Mouse (Mus musculus) stomach, postnatal 0 days (tissue): Measurements from ENCODE around the gene Tfap4. TPM values are rescaled to one million over a fixed set of nuclear protein-coding genes. Genes with fewer than 3 reads are reported as not detected.

Source experiments
- ATAC-seq: fragments of 200-750 bp; cut with Nextera tagmentation; 2 replicates; pipeline ENCODE4 v1.8.0; 2017; ENCODE audit not compliant: low FRiP score, low TSS enrichment
- DNase-seq: peaks from one replicate; pipeline ENCODE4 v3.0.0-alpha.2; 2016; ENCODE audit warnings: low spot score
- H3K27ac ChIP-seq: fragments of 300-500 bp; sonication (generic); replicated peaks from 2 replicates; pipeline ENCODE4 v1.5.1; 2014; ENCODE audit warnings: mild to moderate bottlenecking, control low read depth
- H3K27me3 ChIP-seq: fragments of 300-500 bp; sonication (generic); 2 replicates; pipeline ENCODE4 v1.6.1; 2014; ENCODE audit warnings: low read length; ENCODE audit not compliant: control insufficient read depth, insufficient read depth
- H3K36me3 ChIP-seq: fragments of 300-500 bp; sonication (generic); 2 replicates; pipeline ENCODE4 v1.6.1; 2014; ENCODE audit warnings: low read length, mixed read lengths; ENCODE audit not compliant: control insufficient read depth, insufficient read depth
- H3K4me1 ChIP-seq: fragments of 300-500 bp; sonication (generic); replicated peaks from 2 replicates; pipeline ENCODE4 v1.6.1; 2014; ENCODE audit warnings: antibody characterized with exemption; ENCODE audit not compliant: control insufficient read depth, insufficient read depth
- H3K4me2 ChIP-seq: fragments of 300-500 bp; sonication (generic); replicated peaks from 2 replicates; pipeline ENCODE4 v1.6.1; 2014; ENCODE audit warnings: low read depth, mild to moderate bottlenecking, control low read depth, moderate library complexity
- H3K4me3 ChIP-seq: fragments of 300-500 bp; sonication (generic); 2 replicates; pipeline ENCODE4 v1.5.1; 2014; ENCODE audit warnings: low read depth, low read length, control low read depth
- H3K9ac ChIP-seq: fragments of 300-500 bp; sonication (generic); 2 replicates; pipeline ENCODE4 v1.6.1; 2014; ENCODE audit warnings: mild to moderate bottlenecking, low read length, control low read depth, mixed read lengths
- H3K9me3 ChIP-seq: fragments of 300-500 bp; sonication (generic); 2 replicates; pipeline ENCODE4 v1.6.1; 2016; ENCODE audit warnings: low read length; ENCODE audit not compliant: control insufficient read depth
- CTCF ChIP-seq: IDR thresholded peaks from 2 replicates; pipeline ENCODE4 v1.5.1; 2016; ENCODE audit warnings: antibody characterized with exemption, low read depth, mild to moderate bottlenecking, moderate library complexity
- EP300 ChIP-seq: optimal IDR thresholded peaks from 2 replicates; pipeline ENCODE3; 2016; ENCODE audit warnings: antibody characterized with exemption
- WGBS: fragments of 180-500 bp; shearing (Covaris S2); extraction: QIAGEN DNeasy Blood & Tissue Kit; methylation state at CpG from one replicate; pipeline ENCODE4 v1.1.7; 2014; 5-methylcytosine and 5-hydroxymethylcytosine counted together
- polyA plus RNA-seq: library from polyadenylated mRNA; unstranded; fragments of >200 nt; fragmentation: Nextera tagmentation; extraction: Ambion mirVana; gene quantifications from 2 replicates; pipeline ENCODE4 v1.2.1, GENCODE M21; 2015

Gene Tfap4
- polyA plus RNA-seq, 1 experiment from 2014 or later = 8.9 TPM

GRCm38 (mm10) chr16:4598891-4599543 lies 39.4 kb upstream of the Tfap4 start:
- Histone ChIP-seq H3K27me3 (no peaks in the 10 kb centered on the region), H3K9me3 (no peaks in the 10 kb centered on the region), H3K36me3 (no peaks in the 10 kb centered on the region), H3K4me3 (no peak overlapping the region), H3K9ac (no peak overlapping the region), H3K27ac (no peak overlapping the region), H3K4me1 (0 out of 2 replicates have a peak, but pooled peaks cover 13% of the 10 kb centered on the region), H3K4me2 (no peak overlapping the region)
- TF ChIP-seq CTCF = no peak
- no peak for TF ChIP-seq EP300
- DNase-seq (no peak), ATAC-seq (no peak)
- WGBS = 42% methylated on average over 6 of the region's 6 CpGs

- H3K9me3 ChIP-seq = no peaks in the 10 kb centered on the region
- no peak for ATAC-seq
- no peak overlapping the region for H3K4me2 ChIP-seq
- H3K27me3 ChIP-seq = no peaks in the 10 kb centered on the region
- 0 out of 2 replicates have a peak, but pooled peaks cover 12% of the 10 kb centered on the region for H3K4me1 ChIP-seq
- DNase-seq = no peak
- H3K9ac ChIP-seq = no peak overlapping the region
- 55% methylated on average over 5 of the region's 5 CpGs for WGBS
- no peak overlapping the region for H3K4me3 ChIP-seq
- TF ChIP-seq CTCF (no peak), EP300 (no peak)
- H3K36me3 ChIP-seq = no peaks in the 10 kb centered on the region
- H3K27ac ChIP-seq = peak overlapping the region; percentile 30; the same call in 1 of the 2 replicates
Observed at GRCm38 (mm10) chr16:4598041-4598440, 38.4 kb upstream of the Tfap4 start.

GRCm38 (mm10) chr16:4597296-4597695 lies 37.6 kb upstream of the Tfap4 start:
- Histone ChIP-seq H3K4me2 (0 out of 2 replicates have a peak overlapping the region, but pooled peaks have one; percentile 81), H3K9me3 (no peaks in the 10 kb centered on the region), H3K27me3 (no peaks in the 10 kb centered on the region), H3K4me1 (0 out of 2 replicates have a peak, but pooled peaks cover 9% of the 10 kb centered on the region), H3K4me3 (no peak overlapping the region), H3K9ac (0 out of 2 replicates have a peak overlapping the region, but pooled peaks have one; percentile 13), H3K36me3 (no peaks in the 10 kb centered on the region), H3K27ac (no peak overlapping the region)
- 50% methylated on average over 6 of the region's 7 CpGs for WGBS
- DNase-seq = no peak
- TF ChIP-seq CTCF (no peak), EP300 (no peak)
- no peak for ATAC-seq

GRCm38 (mm10) chr16:4596836-4597235 lies 37.2 kb upstream of the Tfap4 start:
- Histone ChIP-seq H3K4me1 (0 out of 2 replicates have a peak, but pooled peaks cover 9% of the 10 kb centered on the region), H3K27me3 (no peaks in the 10 kb centered on the region), H3K36me3 (no peaks in the 10 kb centered on the region), H3K4me2 (peak overlapping the region; percentile 81), H3K27ac (no peak overlapping the region), H3K9me3 (no peaks in the 10 kb centered on the region), H3K9ac (0 out of 2 replicates have a peak overlapping the region, but pooled peaks have one; percentile 13), H3K4me3 (no peak overlapping the region)
- ATAC-seq (no peak), DNase-seq (no peak)
- 35% methylated on average over 2 of the region's 2 CpGs for WGBS
- no peak for TF ChIP-seq CTCF
- TF ChIP-seq EP300 = no peak

- H3K9me3 ChIP-seq = no peaks in the 10 kb centered on the region
- H3K4me1 ChIP-seq = 0 out of 2 replicates have a peak, but pooled peaks cover 9% of the 10 kb centered on the region
- peak overlapping the region; percentile 69 for H3K4me3 ChIP-seq
- WGBS = 28% methylated on average over 3 of the region's 3 CpGs
- no peak; the same call in 1 of the 2 replicates for ATAC-seq
- peak overlapping the region; percentile 49 for H3K27ac ChIP-seq
- no peak for DNase-seq
- H3K36me3 ChIP-seq = no peaks in the 10 kb centered on the region
- H3K27me3 ChIP-seq = no peaks in the 10 kb centered on the region
- TF ChIP-seq CTCF = no peak
- no peak for TF ChIP-seq EP300
- peak overlapping the region; percentile 79 for H3K9ac ChIP-seq
- H3K4me2 ChIP-seq = peak overlapping the region; percentile 81
Observed at GRCm38 (mm10) chr16:4596141-4596728, 36.6 kb upstream of the Tfap4 start.

- Histone ChIP-seq H3K9me3 (no peaks in the 10 kb centered on the region), H3K36me3 (no peaks in the 10 kb centered on the region), H3K27ac (peak overlapping the region; percentile 49), H3K27me3 (no peaks in the 10 kb centered on the region), H3K4me2 (peak overlapping the region; percentile 81), H3K4me3 (peak overlapping the region; percentile 69), H3K4me1 (0 out of 2 replicates have a peak, but pooled peaks cover 9% of the 10 kb centered on the region), H3K9ac (peak overlapping the region; percentile 79)
- ATAC-seq (peak; percentile 49; the same call in 1 of the 2 replicates), DNase-seq (peak; percentile 74)
- TF ChIP-seq EP300 (no peak), CTCF (peak; percentile 34)
- 10% methylated on average over 5 of the region's 5 CpGs for WGBS
Observed at GRCm38 (mm10) chr16:4595527-4595963, 35.9 kb upstream of the Tfap4 start.
